Mouse (Mus musculus) urinary bladder, adult 2 months (tissue): ENCODE data around the gene Gm3409. TPM values are rescaled to one million over a fixed set of nuclear protein-coding genes. Genes with fewer than 3 reads are reported as not detected.
"Not testable (repeated sequence)": the region's sequence is repeated elsewhere in the genome, so short reads cannot be mapped to it uniquely, and the experiment has no call there.

Experiments
- DNase-seq: peaks from one replicate; pipeline ENCODE4 v3.0.0; 2022; ENCODE audit warnings: low spot score
- polyA plus RNA-seq: library from polyadenylated mRNA; depleted of rRNA; stranded (reverse); fragments of >200 nt; gene quantifications from 2 replicates; pipeline ENCODE4 v1.2.3, GENCODE M21; 2012; rRNA removed

The Gm3409 gene
- not detected in 2 replicates for polyA plus RNA-seq

GRCm38 (mm10) chr5:146537347-146537746 lies at the start of gene Gm3409:
Gene Gm3409 (plus strand): TSS chr5:146537647.
- not testable (repeated sequence) for DNase-seq

GRCm38 (mm10) chr5:146488959-146489358 lies 48.5 kb upstream of the Gm3409 start:
- DNase-seq: not testable (repeated sequence)

- DNase-seq: not testable (repeated sequence)
These were observed 46.4 kb upstream of the Gm3409 start, which contains the start of gene Gm6370 for GRCm38 (mm10) chr5:146491063-146491462. Gene Gm6370 (plus strand): TSS chr5:146491363.

GRCm38 (mm10) chr5:146502099-146502498 lies 35.3 kb upstream of the Gm3409 start, which contains the start of gene 4930449I24Rik:
Gene 4930449I24Rik (plus strand): TSS chr5:146502399.
- DNase-seq: not testable (repeated sequence)

- DNase-seq: not testable (repeated sequence)
These were observed 23.6 kb upstream of the Gm3409 start, which contains the start of gene Gm3402 for GRCm38 (mm10) chr5:146513823-146514222. Gene Gm3402 (plus strand): TSS chr5:146514123.

GRCm38 (mm10) chr5:146525501-146525900 lies 11.9 kb upstream of the Gm3409 start, which contains the start of gene Gm3404:
Gene Gm3404 (plus strand): TSS chr5:146525801.
- DNase-seq: not testable (repeated sequence)

- DNase-seq: not testable (repeated sequence)
These were observed 18.4 kb downstream of the Gm3409 start, which contains the start of gene Gm3415 for GRCm38 (mm10) chr5:146555836-146556235. Gene Gm3415 (plus strand): TSS chr5:146556136.

- DNase-seq: no peak
These were observed 26.8 kb downstream of the Gm3409 start for GRCm38 (mm10) chr5:146564259-146564658.

GRCm38 (mm10) chr5:146567054-146567453 lies 29.6 kb downstream of the Gm3409 start:
- no peak for DNase-seq

- not testable (repeated sequence) for DNase-seq
These were observed 32.7 kb downstream of the Gm3409 start for GRCm38 (mm10) chr5:146570179-146570578.

GRCm38 (mm10) chr5:146571830-146572734 lies 34.6 kb downstream of the Gm3409 start:
- DNase-seq: not testable (repeated sequence)

GRCm38 (mm10) chr5:146572735-146573042 lies 35.2 kb downstream of the Gm3409 start:
- not testable (repeated sequence) for DNase-seq

GRCm38 (mm10) chr5:146576668-146577067 lies 39.2 kb downstream of the Gm3409 start:
- no peak for DNase-seq

- no peak for DNase-seq
These were observed 46.7 kb downstream of the Gm3409 start for GRCm38 (mm10) chr5:146584156-146584477.

- DNase-seq: no peak
These were observed 47.2 kb downstream of the Gm3409 start, which contains the start of gene Gpr12 for GRCm38 (mm10) chr5:146584478-146585306. Gene Gpr12 (minus strand): TSS chr5:146585239.

GRCm38 (mm10) chr5:146585307-146585651 lies 47.8 kb downstream of the Gm3409 start:
- DNase-seq: no peak

GRCm38 (mm10) chr5:146586357-146587070 lies 49.1 kb downstream of the Gm3409 start:
- no peak for DNase-seq
